Mouse (Mus musculus) embryonic facial prominence, embryonic 14.5 days (tissue): ENCODE measurements around the gene Cdh23. TPM values are rescaled to one million over a fixed set of nuclear protein-coding genes. Genes with fewer than 3 reads are reported as not detected.
A peak's percentile ranks its signal among the peaks of the same experiment; 100 is the strongest.

Source experiments
- ATAC-seq: fragments of 200-750 bp; cut with Nextera tagmentation; 2 replicates; pipeline ENCODE4 v1.8.0; 2017; ENCODE audit warnings: low read depth, moderate number of reproducible peaks, moderate TSS enrichment
- DNase-seq: peaks from one replicate; pipeline ENCODE4 v3.0.0-alpha.2; 2015; ENCODE audit warnings: low spot score
- H3K27ac ChIP-seq: fragments of 300-500 bp; sonication (generic); replicated peaks from 2 replicates; pipeline ENCODE4 v1.5.1; 2014; ENCODE audit warnings: low read depth, mild to moderate bottlenecking, low read length, moderate library complexity
- H3K27me3 ChIP-seq: fragments of 300-500 bp; sonication (generic); replicated peaks from 2 replicates; pipeline ENCODE4 v1.6.1; 2014; ENCODE audit warnings: low read length; ENCODE audit not compliant: control insufficient read depth, insufficient read depth
- H3K36me3 ChIP-seq: fragments of 300-500 bp; sonication (generic); 2 replicates; pipeline ENCODE4 v1.6.1; 2014; ENCODE audit warnings: low read length, mixed read lengths; ENCODE audit not compliant: control insufficient read depth, insufficient read depth
- H3K4me1 ChIP-seq: fragments of 300-500 bp; sonication (generic); 2 replicates; pipeline ENCODE4 v1.6.1; 2014; ENCODE audit warnings: antibody characterized with exemption, low read length; ENCODE audit not compliant: control insufficient read depth, insufficient read depth
- H3K4me2 ChIP-seq: fragments of 300-500 bp; sonication (generic); 2 replicates; pipeline ENCODE4 v1.6.1; 2014; ENCODE audit warnings: low read depth, mild to moderate bottlenecking, low read length, moderate library complexity, mixed read lengths
- H3K4me3 ChIP-seq: fragments of 300-500 bp; sonication (generic); 2 replicates; pipeline ENCODE4 v1.5.1; 2014; ENCODE audit warnings: low read depth, mild to moderate bottlenecking, low read length
- H3K9ac ChIP-seq: fragments of 300-500 bp; sonication (generic); 2 replicates; pipeline ENCODE4 v1.6.1; 2014; ENCODE audit warnings: low read depth, mild to moderate bottlenecking, low read length, moderate library complexity, mixed read lengths
- H3K9me3 ChIP-seq: fragments of 300-500 bp; sonication (generic); 2 replicates; pipeline ENCODE4 v1.6.1; 2016; ENCODE audit warnings: low read length; ENCODE audit not compliant: control insufficient read depth
- WGBS: fragments of 180-500 bp; shearing (Covaris S2); extraction: QIAGEN DNeasy Blood & Tissue Kit; methylation state at CpG from one replicate; pipeline ENCODE4 v1.1.7; 2014; 5-methylcytosine and 5-hydroxymethylcytosine counted together
- polyA plus RNA-seq: library from polyadenylated mRNA; unstranded; fragments of >200 nt; fragmentation: Nextera tagmentation; extraction: Ambion mirVana; gene quantifications from 2 replicates; pipeline ENCODE4 v1.2.1, GENCODE M21; 2014

Gene Cdh23
- polyA plus RNA-seq, 1 experiment from 2014 or later: 1.0 TPM

DNA sequence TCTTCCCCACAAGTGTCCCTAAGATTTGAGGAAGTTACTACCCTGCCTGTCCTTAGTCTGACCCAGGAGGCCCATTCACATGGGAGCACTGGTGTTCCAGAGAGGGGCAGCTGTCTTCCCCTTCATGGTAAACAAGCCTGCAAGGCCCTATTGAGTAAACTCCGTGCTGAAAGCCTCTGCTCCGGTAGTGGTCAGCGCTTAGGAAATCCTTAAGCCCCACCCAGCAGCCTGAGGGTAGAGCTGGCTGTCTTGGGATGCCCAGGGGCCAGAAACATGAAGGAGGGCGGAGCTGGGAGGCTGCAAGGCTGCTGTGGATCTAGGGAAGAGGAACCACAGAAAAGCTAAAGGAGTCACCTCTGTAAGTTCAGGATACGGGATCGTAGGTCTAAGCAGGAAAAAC, 347.2 kb downstream of the Cdh23 start:
- no peaks in the 10 kb centered on the region for H3K27me3 ChIP-seq
- peak; percentile 49 for DNase-seq
- no peak overlapping the region for H3K27ac ChIP-seq
- H3K4me2 ChIP-seq: no peak overlapping the region
- H3K4me1 ChIP-seq: peaks cover 37% of the 10 kb centered on the region
- no peak overlapping the region for H3K9ac ChIP-seq
- 36% methylated on average over 6 of the region's 6 CpGs for WGBS
- no peak for ATAC-seq
- H3K4me3 ChIP-seq: no peak overlapping the region
- no peaks in the 10 kb centered on the region for H3K36me3 ChIP-seq
- H3K9me3 ChIP-seq: no peaks in the 10 kb centered on the region

- DNase-seq (no peak), ATAC-seq (no peak)
- Histone ChIP-seq H3K9me3 (no peaks in the 10 kb centered on the region), H3K27ac (no peak overlapping the region), H3K36me3 (no peaks in the 10 kb centered on the region), H3K4me2 (peak overlapping the region; percentile 58; the same call in 1 of the 2 replicates), H3K9ac (no peak overlapping the region), H3K4me1 (peaks cover 34% of the 10 kb centered on the region), H3K4me3 (0 out of 2 replicates have a peak overlapping the region, but pooled peaks have one; percentile 3), H3K27me3 (no peaks in the 10 kb centered on the region)
- WGBS: 47% methylated on average over 8 of the region's 9 CpGs
Observed at GRCm38 (mm10) chr10:60347768-60348610, 348.3 kb downstream of the Cdh23 start.

DNA sequence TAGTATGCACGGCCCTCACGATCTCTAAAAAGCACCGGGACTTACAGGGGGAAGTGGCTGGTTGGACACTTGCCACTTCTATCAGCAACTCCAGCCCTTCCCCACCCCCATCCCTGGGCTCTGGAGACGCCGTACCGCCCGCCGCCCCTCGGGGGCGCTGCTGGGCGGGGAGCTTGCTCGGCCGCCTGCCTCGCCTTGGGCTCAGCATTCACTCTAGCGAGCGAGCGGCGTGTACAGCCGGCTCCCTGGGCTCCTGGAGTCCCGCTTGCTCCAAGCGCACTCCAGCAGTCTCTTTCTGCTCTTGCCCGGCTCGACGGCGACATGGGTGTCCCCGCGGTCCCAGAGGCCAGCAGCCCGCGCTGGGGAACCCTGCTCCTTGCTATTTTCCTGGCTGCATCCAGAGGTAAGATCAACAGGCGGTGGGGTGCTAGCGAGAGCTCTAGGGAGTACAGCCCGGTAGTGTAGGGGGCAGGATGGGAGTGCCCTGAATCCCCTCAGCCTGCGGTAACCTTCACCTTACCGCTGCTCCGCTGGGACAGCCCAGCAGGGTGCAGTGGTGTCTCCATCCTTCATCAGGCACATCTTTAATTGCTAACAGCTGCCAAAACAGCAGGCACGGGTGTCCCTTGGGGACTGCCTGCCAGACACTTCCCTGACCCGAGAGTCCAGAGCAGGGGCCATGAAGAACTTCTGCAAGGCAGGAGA, 349.4 kb downstream of the Cdh23 start, which contains the start of gene Vsir:
Gene Vsir, plus strand, starts transcription at position 151 of the 705 bp plus-strand sequence.
- Histone ChIP-seq H3K4me2 (peak within 1 kb of the TSS; percentile 58), H3K4me1 (peaks cover 26% of the 10 kb centered on the region), H3K9me3 (no peaks in the 10 kb centered on the region), H3K9ac (peak within 1 kb of the TSS; percentile 54), H3K36me3 (no peaks in the 10 kb centered on the region), H3K27ac (no peak within 1 kb of the TSS; the same call in 1 of the 2 replicates), H3K27me3 (no peaks in the 10 kb centered on the region), H3K4me3 (peak within 1 kb of the TSS; percentile 26)
- 1% methylated on average over 34 of the region's 37 CpGs for WGBS
- peak; percentile 72 for DNase-seq
- ATAC-seq: peak; percentile 45

DNA sequence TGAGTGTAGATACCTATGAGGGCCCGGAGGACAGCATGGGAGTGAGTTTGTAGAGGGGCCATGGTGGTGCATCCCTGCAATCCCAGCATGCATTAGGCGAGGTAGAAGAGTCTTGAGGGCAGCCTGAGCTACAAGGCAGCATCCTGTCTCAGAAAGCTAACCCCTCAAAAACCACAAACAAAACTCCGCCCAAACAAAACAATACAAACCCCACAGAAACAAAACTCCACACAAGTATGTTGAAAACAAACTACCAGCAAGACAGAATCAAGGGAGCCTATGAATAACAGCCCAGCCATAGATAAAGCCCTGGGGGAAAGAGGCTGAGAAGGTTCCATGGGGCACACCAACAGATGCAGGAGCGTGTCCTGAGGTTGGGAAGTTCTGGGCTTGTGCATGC, 350.2 kb downstream of the Cdh23 start:
- Histone ChIP-seq H3K9me3 (no peaks in the 10 kb centered on the region), H3K27ac (no peak overlapping the region), H3K9ac (peak overlapping the region; percentile 54; the same call in 1 of the 2 replicates), H3K4me1 (peaks cover 18% of the 10 kb centered on the region), H3K36me3 (no peaks in the 10 kb centered on the region), H3K4me2 (peak overlapping the region; percentile 58; the same call in 1 of the 2 replicates), H3K4me3 (no peak overlapping the region), H3K27me3 (no peaks in the 10 kb centered on the region)
- WGBS: 79% methylated on average over 4 of the region's 4 CpGs
- DNase-seq (no peak), ATAC-seq (no peak)

- H3K9ac ChIP-seq: no peak overlapping the region
- H3K9me3 ChIP-seq: no peaks in the 10 kb centered on the region
- no peaks in the 10 kb centered on the region for H3K36me3 ChIP-seq
- no peak overlapping the region for H3K4me3 ChIP-seq
- WGBS: 72% methylated on average over 3 of the region's 3 CpGs
- DNase-seq (no peak), ATAC-seq (no peak)
- H3K4me2 ChIP-seq: no peak overlapping the region
- no peaks in the 10 kb centered on the region for H3K27me3 ChIP-seq
- H3K27ac ChIP-seq: no peak overlapping the region
- peaks cover 13% of the 10 kb centered on the region for H3K4me1 ChIP-seq
Observed at GRCm38 (mm10) chr10:60344111-60344510, 352.2 kb downstream of the Cdh23 start.

DNA sequence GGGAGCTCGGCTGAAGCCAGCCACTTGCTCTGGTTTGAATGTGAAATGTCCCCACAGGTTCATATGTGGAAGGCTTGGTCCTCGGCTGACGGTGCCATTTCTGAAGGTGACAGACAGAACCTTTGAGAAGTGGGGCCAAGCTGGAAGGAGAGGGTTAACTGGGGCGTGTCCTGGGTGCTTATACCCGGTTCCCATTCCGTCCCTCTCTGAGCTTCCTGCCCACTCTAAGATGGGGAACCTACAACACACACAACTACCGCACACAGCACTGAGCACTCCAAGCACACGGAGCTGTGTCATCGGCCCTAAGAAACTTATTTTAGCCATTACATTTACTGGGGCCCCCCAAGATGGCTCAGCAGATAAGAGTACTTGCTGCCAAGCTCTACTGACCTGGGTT, 354.8 kb downstream of the Cdh23 start:
- H3K4me3 ChIP-seq: no peak overlapping the region

GRCm38 (mm10) chr10:60335021-60335420, 361.3 kb downstream of the Cdh23 start:
- no peak overlapping the region for H3K9ac ChIP-seq
- ATAC-seq (no peak), DNase-seq (no peak)
- no peaks in the 10 kb centered on the region for H3K4me1 ChIP-seq
- H3K4me2 ChIP-seq: no peak overlapping the region
- 97% methylated on average over 4 of the region's 4 CpGs for WGBS
- no peaks in the 10 kb centered on the region for H3K36me3 ChIP-seq
- H3K27ac ChIP-seq: no peak overlapping the region
- H3K4me3 ChIP-seq: no peak overlapping the region
- H3K9me3 ChIP-seq: no peaks in the 10 kb centered on the region
- no peaks in the 10 kb centered on the region for H3K27me3 ChIP-seq

More for the DNA sequence above, 354.8 kb downstream of the Cdh23 start:
- H3K4me2 ChIP-seq: no peak overlapping the region
- H3K27me3 ChIP-seq: no peaks in the 10 kb centered on the region
- DNase-seq (no peak), ATAC-seq (no peak)
- peaks cover 5% of the 10 kb centered on the region for H3K4me1 ChIP-seq
- WGBS: 73% methylated on average over 9 of the region's 9 CpGs
- no peaks in the 10 kb centered on the region for H3K36me3 ChIP-seq
- H3K9ac ChIP-seq: no peak overlapping the region
- no peaks in the 10 kb centered on the region for H3K9me3 ChIP-seq
- no peak overlapping the region for H3K27ac ChIP-seq

- Histone ChIP-seq H3K27me3 (no peaks in the 10 kb centered on the region), H3K4me3 (no peak overlapping the region), H3K27ac (no peak overlapping the region), H3K9ac (no peak overlapping the region), H3K9me3 (no peaks in the 10 kb centered on the region), H3K4me1 (0 out of 2 replicates have a peak, but pooled peaks cover 4% of the 10 kb centered on the region), H3K4me2 (no peak overlapping the region), H3K36me3 (no peaks in the 10 kb centered on the region)
- ATAC-seq: no peak
- 86% methylated on average over 6 of the region's 7 CpGs for WGBS
- DNase-seq: no peak
Observed at GRCm38 (mm10) chr10:60334583-60334982, 361.7 kb downstream of the Cdh23 start.
